Mouse (Mus musculus): ENCODE measurements at regions not wholly inside any gene's neighbourhood (a gene's known extent, or its start where the extent isn't known, plus 50 kb on each side); places are given as distances from the start of the nearest gene placed in this dataset.
"Not testable (repeated sequence)": the region's sequence is repeated elsewhere in the genome, so short reads cannot be mapped to it uniquely, and the experiment has no call there.

- Histone ChIP-seq H3K27ac (no peak overlapping the region), H3K4me3 (no peak overlapping the region)
- intact Hi-C loops (cut with DNase I), result no loop called here
- no peak for TF ChIP-seq CTCF (IDR thresholded peaks at IDR 0.05)
- DNase-seq, result no peak
Observed at GRCm38 (mm10) chr1:141716953-141717352, 1471.0 kb downstream of the Kcnt2 start.

GRCm38 (mm10) chr1:141717510-141717909, 1471.6 kb downstream of the Kcnt2 start:
- no peak for DNase-seq
- Histone ChIP-seq H3K27ac (no peak overlapping the region), H3K4me3 (no peak overlapping the region)
- intact Hi-C loops (cut with DNase I), result no loop called here
- TF ChIP-seq CTCF (IDR thresholded peaks at IDR 0.05), result no peak

DNA sequence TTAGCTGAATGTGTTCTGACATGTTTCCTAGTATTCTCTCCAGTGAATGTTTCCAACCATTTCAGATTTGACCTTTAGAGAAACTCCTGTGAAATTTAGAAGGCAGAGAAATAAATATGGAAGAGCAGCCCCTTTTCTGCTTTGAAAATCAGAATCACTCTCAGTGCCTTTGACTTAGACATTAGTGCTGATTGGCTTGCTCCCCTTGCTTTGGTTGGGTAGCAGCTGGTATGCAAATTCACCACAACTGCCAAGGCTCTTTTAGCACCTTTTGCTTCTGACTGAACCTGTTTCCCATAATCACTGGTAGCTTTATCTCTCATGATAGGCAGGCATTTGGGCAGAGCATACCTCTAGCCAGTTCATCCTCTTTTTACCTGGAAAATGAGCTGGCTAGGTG, 1495.3 kb downstream of the Kcnt2 start:
- no peak for TF ChIP-seq CTCF (IDR thresholded peaks at IDR 0.05)
- Histone ChIP-seq H3K4me3 (no peak overlapping the region), H3K27ac (no peak overlapping the region)
- no peak for DNase-seq
- intact Hi-C loops (cut with DNase I), result no loop called here

DNA sequence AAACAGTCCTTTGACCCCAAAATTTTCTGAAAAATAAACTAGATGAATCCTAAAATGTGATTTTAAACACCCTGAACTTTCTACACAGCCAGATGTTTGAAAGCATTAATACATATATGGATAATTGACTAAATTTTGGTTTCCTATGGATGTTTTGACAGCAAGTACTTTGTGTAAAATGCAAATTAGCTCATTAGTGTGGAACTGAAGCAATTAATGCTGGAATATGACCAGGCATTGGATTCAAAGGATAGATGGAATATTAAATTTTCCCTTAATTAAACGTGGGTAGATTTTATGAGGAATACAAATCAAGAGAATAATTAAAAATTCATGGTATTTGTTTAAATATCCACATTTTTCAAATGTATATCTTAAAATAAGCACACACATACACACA, 1530.1 kb downstream of the Kcnt2 start:
- H3K27ac ChIP-seq, result no peak overlapping the region
- no peak for TF ChIP-seq CTCF (IDR thresholded peaks at IDR 0.05)
- intact Hi-C loops (cut with DNase I), result no loop called here
- no peak for DNase-seq
- no peak overlapping the region for H3K4me3 ChIP-seq

- intact Hi-C loops (cut with DNase I), result no loop called here
- Histone ChIP-seq H3K27ac (no peak overlapping the region), H3K4me3 (no peak overlapping the region)
- TF ChIP-seq CTCF (IDR thresholded peaks at IDR 0.05), result no peak
- no peak for DNase-seq
Observed at GRCm38 (mm10) chr1:141783367-141783766, 1537.4 kb downstream of the Kcnt2 start.

GRCm38 (mm10) chr1:141813315-141814158, 1567.6 kb downstream of the Kcnt2 start:
- Histone ChIP-seq H3K4me3 (no peak overlapping the region), H3K27ac (no peak overlapping the region)
- no peak for DNase-seq
- intact Hi-C loops (cut with DNase I), result no loop called here
- no peak for TF ChIP-seq CTCF (IDR thresholded peaks at IDR 0.05)

DNA sequence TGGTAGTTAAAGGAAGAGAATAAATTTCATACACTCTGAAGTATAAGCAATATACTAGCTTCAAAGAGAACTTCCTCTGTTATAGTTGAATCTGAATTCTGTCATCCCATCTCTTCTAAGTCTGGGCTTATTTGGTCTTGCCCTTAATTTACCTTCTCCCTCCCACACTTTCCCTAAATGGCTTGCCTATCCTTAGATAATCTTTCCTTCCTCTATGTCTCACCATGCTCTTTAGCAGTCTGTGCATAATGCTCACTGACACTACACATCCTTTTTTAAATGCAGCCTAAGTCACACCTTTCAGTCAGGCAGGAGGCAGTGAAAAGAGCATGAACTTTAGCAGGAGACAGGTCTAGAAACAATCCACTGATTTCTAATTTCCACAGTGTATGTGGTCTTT, 1585.5 kb downstream of the Kcnt2 start:
- intact Hi-C loops (cut with DNase I), result no loop called here
- TF ChIP-seq CTCF (IDR thresholded peaks at IDR 0.05), result no peak
- DNase-seq, result no peak
- no peak overlapping the region for H3K4me3 ChIP-seq
- no peak overlapping the region for H3K27ac ChIP-seq

DNA sequence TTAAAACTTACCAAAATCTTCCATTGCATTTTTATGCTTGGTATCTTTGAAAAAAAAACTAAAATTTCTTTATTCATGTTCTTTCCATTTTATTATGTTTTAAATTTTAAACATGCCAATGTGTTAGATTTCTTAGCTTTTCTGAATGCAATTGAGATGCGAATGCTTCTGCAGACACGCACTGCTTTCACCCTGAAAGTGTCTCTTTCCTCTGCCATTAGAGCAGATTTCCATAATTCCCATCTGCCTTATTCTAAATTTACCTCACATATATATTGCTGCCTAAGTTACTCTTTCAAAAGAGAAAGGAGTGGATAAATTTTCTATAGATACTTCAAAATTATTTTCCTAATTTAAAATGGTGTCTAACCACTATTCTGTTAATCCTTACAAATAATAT, 1596.6 kb downstream of the Kcnt2 start:
- intact Hi-C loops (cut with DNase I), result no loop called here
- no peak for DNase-seq
- Histone ChIP-seq H3K4me3 (no peak overlapping the region), H3K27ac (no peak overlapping the region)
- TF ChIP-seq CTCF (IDR thresholded peaks at IDR 0.05), result no peak

DNA sequence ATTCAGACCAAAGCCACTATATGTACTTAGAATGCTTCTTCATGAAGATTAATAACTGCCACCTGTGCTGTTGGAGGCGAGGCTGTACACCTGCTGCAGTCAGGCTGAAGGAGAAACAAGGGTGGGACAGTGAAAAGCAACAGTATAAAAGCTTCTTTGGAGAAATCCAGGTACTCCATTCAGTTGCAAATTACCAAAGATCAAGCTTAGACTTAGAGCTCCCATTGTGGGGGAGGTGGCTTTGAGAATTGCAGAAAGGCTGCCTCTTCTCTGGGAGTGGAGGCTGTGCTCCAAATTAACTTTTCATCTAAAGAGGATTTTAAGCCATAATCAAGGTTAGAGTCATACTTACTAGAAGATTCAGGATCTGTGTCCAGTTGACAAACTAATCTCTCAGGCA, 1607.9 kb downstream of the Kcnt2 start:
- intact Hi-C loops (cut with DNase I), result not testable (repeated sequence)

GRCm38 (mm10) chr1:141884356-141884755, 1638.4 kb downstream of the Kcnt2 start:
- no peak for TF ChIP-seq CTCF (IDR thresholded peaks at IDR 0.05)
- H3K27ac ChIP-seq, result no peak overlapping the region
- intact Hi-C loops (cut with DNase I), result no loop called here
- no peak overlapping the region for H3K4me3 ChIP-seq
- no peak for DNase-seq

More for the DNA sequence above, 1607.9 kb downstream of the Kcnt2 start:
- not testable (repeated sequence) for H3K4me3 ChIP-seq, H3K27ac ChIP-seq, DNase-seq

DNA sequence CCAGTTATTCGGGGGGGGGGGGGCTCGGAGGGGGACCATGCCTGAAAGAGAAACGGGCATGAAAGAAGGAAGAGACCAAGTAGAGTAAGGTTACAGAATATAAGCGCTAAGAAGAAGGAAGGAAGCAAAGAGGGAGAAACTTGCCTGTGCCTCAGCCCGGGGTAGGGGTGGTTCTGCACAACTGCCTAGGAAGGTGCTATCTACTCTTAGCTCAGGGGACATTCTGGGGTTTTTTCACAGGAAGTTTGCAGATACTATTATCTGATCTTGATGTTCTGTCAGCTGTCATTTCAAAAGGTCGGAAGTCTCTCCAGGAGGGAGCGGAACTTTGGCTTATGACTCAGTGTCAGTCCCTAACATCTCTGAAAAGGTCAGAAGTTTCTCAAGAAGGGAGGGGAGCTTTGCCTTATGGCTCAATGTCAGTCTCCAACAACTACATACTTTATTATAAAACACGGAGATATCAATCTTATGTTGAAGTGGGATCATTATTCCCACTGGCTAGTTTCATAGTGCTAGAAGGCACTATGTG, 1652.0 kb downstream of the Kcnt2 start:
- no peak for DNase-seq
- no peak for TF ChIP-seq CTCF (IDR thresholded peaks at IDR 0.05)
- Histone ChIP-seq H3K4me3 (no peak overlapping the region), H3K27ac (no peak overlapping the region)
- intact Hi-C loops (cut with DNase I), result no loop called here

DNA sequence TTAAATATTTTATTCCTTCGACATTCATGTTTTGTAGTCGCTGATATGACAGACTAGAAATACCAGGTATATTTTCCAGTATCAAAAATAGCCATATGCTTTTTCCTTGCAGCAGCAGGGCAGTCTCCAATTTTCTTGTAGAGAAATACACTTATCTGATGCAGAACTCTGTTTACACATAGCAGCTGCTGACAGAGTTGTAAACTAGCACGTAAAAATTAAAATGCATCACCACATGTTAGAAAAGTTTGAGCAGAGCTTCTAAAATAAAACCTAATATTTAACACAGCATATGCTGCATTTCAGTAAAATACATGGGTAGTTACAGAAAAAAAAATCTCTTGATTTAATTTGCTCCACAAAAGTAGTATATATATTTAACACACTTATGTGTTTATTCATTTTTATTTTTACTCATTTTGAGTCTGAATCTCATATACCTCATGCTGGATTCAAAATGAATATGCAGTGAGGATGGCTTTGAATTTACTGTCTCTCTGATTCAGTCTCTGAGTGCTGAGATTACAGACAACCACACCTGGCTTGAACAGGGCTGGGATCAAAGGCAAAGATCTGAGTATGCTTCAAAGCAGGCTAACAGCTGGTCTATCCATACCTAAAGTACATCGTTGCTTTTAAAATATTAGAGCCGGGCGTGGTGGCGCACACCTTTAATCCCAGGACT, 1665.9 kb downstream of the Kcnt2 start:
- intact Hi-C loops (cut with DNase I), result no loop called here

DNA sequence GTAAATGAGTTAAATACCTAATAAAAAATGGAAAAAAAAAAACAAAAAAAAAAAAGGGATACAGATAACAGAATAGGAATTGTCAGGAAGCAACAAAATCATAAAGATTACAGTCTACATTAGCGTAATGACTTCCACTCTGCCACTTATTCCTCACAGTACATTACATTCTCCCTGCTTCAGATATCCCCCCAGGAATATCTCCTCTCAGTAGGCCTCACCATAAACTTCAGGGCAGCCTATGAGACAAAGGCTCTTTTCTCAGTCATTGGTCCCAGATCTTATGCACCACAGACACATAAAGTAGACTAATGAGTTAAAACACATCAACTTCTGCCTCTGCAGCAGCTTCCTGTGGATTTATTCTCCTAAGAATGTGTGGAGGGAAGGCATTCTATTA, 1680.2 kb downstream of the Kcnt2 start:
- Histone ChIP-seq H3K27ac (no peak overlapping the region), H3K4me3 (no peak overlapping the region)
- intact Hi-C loops (cut with DNase I), result no loop called here
- TF ChIP-seq CTCF (IDR thresholded peaks at IDR 0.05), result no peak
- no peak for DNase-seq

More for the DNA sequence above, 1665.9 kb downstream of the Kcnt2 start:
- no peak for DNase-seq
- no peak overlapping the region for H3K4me3 ChIP-seq
- TF ChIP-seq CTCF (IDR thresholded peaks at IDR 0.05), result no peak
- no peak overlapping the region for H3K27ac ChIP-seq
